Mouse (Mus musculus) heart, adult 8-10 months (tissue): ENCODE measurements around the gene Fam169b. TPM values are rescaled to one million over a fixed set of nuclear protein-coding genes. Genes with fewer than 3 reads are reported as not detected.
A peak's percentile ranks its signal among the peaks of the same experiment; 100 is the strongest.

Source experiments
- DNase-seq: peaks from one replicate; pipeline ENCODE4 v3.0.0; 2022; ENCODE audit warnings: low spot score
- total RNA-seq, 4 experiments: library from RNA; stranded (reverse); gene quantifications; 2 replicates each; pipeline ENCODE4 v1.2.4; 2022

Gene Fam169b
- total RNA-seq, 4 experiments from 2014 or later = 0.09 to 0.22 (median 0.14) TPM; not detected in 1

DNA sequence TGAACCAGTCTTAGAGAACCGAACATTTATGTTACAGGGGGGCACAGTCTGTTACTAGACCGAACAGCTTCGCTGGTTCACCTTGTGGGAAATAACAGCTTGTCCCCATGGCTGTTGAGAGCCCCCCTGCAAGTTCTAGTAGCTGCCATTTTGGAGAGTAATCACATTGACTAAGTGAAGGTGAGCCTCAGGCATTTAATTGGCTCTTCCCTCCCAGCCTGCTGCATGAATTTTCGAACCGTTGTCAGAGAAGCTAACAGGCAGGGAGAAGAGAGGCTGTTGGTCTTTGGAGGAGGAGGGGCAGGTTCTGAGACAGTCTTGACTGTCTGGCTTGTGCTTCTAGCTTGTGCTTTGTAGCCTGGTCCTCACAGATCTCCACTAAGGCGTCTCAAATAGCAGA lies 45.3 kb downstream of the Fam169b start:
- no peak for DNase-seq

DNA sequence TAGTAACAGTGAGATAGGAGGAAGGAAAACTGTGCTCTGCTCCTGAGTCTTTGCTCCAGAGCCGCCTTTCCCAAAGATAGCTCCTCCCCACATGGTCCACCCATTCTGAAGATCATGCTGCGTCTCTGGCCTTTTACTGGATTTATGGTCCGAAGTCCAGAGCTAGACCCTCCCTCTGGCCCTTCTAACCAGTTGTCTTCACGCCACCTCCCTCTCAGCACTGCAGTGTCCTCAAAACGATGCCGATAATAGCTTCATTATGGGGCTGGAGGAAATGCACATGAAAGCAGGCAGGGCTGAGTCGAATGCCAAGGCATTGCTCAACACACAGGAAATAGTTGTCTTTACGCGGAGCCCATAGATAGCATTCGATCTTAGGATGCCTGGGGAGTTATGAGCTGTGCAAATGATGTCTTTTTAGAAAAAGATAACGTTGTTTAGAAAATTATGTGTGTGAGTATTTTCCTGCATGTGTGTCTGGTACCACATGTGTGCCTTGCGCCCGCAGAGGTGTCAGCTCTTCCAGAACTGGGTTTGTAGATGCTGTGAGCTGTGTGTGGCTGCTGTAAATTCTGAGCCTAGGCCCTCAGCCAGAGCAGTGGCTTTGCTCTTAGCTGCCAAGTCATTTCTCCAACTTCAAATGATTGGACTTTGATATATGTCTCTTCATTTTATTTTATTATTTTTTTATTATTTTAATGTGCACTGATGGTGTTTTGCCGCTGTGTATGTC lies 46.6 kb downstream of the Fam169b start:
- peak; percentile 30 for DNase-seq

DNA sequence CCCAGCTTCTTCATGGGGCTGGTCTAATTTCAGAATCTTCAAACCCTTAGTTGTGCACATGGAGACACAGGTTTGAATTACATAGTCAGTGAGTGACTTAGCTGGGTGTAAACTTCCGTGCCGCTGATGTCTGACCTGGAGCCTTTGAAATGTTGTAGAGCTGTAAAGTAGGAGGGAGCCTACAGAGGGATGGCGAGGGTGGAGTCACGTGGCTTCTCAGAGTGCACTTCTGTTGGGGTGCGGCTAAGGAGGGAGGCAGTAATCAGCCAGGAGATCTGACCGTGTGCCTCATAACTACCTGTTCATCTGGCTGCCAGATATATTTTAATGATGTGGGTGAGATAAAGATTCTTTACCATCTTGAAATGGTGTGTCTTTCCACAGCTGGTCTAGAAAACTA lies 49.4 kb downstream of the Fam169b start:
- DNase-seq = no peak

DNA sequence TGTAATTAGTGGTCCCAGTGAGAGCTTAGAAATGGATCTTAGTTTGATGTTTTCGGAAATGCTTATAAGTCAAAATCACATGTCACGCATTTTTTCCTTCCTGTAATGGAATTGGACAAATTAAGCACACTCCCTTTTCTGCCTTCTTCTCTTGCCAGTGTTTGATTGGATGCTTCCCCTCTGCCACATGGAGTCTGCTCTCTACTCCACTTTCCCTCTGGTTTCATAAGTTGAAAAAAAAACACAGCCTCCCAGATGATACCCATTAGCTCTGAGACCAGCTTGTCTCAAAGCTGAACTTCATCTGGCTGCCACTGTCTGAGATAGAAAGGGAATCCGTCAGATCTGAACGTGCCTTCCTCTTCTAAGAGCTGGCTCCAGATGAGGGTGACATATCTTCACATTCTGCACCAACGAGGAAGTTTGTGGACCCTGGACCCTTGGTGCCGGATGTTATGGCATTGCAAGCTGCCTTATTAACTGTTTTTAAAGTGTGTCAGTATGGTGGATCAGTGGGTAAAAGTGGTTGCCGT lies 52.6 kb downstream of the Fam169b start:
- no peak for DNase-seq

DNA sequence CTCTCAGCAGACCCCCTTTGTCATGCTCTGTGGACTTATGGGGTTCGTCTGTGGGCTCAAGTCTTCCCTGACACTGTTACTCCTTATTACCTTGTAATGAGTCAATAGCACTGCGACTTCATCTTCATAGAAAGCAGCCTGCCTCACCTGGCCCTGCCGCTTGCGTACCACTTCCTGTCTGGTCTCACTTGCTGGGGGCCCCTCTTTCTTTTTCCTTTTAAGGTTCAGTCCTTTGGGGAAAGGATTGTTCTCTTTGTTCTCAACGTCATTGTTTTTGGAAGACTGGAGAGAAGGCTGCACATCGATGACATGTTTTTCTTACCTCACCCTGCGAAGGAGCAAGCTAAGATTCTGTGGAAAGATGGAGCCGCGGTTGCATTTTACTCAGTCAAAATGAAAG lies 55.4 kb downstream of the Fam169b start:
- DNase-seq = no peak

DNA sequence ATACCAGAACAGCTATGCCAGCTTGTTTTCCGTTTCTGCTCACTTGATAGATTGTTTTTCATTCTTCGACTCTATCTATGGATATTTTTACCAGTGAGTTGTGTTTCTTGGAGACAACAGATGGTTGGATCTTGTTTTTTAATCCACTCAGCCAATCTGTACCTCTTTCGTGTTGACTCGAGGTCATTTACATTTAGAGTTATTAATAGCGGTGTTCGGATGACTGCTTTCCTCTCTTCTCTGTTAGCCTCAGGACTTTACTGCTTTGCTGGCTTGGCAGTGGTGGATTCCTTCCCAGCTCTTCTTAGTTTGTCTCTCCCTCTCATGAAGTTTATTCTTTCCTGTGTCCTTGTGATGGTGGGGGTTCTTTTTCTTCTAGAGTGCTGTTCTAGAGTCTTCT lies 59.2 kb downstream of the Fam169b start:
- DNase-seq = no peak

DNA sequence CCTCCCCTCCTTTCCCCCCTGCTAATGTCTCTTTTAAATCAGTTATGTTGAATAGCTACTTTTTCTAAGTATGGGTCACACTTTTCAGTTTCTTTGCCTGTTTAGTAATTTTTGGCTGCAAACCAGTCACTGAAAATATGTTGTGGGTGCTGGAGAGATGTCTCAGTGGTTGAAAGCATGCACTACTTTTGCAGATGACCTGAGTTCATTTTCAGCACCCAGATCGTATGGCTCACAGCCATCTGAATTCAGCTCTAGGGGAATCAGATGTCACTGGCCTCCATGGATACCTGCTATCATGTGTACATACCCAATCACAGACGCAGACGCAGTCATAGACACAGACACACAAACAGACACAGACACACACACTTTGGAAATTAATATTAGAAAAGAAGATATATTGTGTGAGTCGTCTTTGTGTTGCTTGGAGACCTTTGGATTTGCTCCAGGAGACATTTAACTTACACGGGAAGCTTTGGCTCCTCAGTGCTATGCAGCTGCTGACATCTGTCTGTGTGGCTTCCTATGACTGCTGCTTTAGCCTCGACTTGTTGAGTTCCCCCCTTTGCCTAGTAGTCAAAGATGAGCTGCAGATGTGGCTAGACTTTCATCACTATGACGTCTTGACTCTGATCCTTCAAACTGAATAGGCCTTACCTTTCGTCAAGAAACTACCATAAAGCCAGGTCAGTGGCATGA lies 63.6 kb downstream of the Fam169b start:
- no peak for DNase-seq

DNA sequence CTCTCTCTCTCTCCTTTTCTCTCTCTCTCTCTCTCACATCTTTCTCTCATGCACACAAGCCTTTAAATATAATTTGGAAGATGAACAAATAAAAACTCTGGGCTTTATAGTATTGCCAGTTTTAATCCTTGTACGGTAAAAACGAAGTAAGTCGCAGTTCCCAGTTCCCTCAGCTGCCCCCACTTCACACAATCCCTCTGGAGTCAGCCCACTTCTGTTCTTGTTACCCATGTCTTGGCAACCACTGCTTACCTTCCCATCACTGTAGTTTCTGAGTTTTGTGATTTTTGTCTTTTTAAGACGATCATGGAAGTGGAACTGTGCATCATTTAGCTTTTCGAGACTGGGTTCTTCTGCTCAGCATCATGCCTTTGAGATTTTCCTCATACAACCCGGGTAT lies 65.0 kb downstream of the Fam169b start:
- DNase-seq = no peak

DNA sequence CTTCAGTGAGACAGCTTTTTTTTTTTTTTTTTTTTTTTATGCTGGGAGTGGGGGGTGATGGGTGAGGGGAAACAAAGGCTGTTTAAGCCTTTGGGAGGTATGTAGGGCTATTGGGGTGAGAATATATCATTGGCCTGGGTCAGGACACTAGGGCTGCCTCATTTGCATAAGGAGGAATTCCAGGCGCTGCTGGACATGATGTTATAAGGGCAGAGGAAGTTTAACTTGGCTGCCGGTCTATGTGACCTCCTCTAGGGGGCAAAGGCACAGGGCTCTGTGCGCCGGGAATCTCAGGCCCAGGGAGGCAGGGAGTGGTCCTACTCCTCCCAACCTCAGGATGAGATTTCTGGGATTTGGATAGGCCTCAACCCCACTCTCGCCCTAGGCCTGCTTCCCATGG lies 70.9 kb downstream of the Fam169b start:
- DNase-seq = no peak

DNA sequence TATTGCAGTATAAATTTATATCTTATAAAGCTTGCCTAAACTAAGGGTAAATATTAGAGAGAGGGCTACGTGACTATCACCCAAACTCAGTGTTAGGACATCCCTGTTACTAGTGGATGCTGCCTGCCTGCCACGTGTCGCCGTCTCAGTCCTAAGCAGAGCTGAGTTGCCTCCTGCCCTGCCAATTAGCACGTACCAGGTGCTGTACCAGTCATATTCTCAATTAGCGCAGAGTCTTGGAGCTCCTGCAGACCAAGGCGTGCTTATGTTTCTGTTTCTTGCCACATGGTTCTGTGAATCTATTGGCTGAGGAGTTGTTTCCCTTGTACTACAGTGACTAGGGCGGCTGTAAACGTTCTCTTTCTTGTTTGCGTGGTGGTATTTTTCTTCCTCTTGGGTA lies 72.3 kb downstream of the Fam169b start:
- DNase-seq = no peak

DNA sequence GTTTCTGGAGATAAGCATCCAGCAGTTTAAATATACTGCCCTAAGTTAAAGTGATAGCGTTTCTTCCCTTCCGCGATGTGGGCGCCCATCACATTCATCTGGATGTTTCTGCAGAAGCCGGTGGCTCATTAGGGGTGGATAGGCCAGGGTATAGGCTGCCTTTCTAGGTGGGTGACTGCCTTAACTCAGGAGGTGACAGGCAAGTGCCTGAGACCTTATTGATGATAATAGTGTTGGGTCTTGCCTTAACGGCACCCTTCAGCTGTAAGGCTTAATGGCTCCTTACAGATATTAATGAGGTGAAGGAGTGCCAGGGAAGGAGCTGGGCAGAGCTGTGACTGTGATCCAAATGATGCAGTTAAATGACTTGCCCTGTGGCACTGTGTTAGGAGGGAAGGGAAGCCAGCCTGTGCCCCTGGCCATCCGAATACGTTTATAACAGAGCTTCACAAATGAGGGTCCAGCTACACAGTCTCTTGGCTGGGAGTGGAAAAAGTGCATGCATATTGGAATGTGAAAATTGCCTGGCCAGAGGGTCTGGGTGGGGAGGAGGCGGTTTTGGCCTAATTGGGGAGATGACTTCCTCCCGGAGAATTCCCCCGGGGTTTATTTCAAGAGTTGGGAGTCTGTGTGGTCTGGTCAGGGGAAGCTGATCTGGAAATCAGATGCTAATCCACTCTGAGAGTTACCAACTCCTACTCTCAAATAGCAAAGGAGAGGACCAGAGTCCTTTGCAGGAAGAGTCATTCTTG lies 81.9 kb downstream of the Fam169b start:
- no peak for DNase-seq

DNA sequence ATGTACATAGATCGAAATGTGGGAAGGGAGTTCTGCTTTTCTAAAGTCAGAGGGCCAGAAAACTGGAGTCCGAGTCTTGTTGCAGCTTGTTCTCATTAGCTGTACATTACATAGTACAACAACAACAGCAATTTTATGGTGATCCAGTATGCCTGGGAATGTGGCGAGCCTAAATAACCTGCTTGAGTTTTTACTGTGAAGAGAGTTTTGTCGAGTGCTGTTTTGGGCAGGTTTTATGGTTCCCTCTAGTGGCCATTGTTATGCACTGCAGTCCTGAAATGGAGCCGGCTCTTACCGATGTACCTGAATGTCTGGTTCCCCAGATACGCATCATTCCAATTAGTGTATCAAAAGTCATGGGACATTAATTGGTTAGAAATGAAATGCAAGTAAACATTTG lies 83.8 kb downstream of the Fam169b start:
- DNase-seq = peak; percentile 55

DNA sequence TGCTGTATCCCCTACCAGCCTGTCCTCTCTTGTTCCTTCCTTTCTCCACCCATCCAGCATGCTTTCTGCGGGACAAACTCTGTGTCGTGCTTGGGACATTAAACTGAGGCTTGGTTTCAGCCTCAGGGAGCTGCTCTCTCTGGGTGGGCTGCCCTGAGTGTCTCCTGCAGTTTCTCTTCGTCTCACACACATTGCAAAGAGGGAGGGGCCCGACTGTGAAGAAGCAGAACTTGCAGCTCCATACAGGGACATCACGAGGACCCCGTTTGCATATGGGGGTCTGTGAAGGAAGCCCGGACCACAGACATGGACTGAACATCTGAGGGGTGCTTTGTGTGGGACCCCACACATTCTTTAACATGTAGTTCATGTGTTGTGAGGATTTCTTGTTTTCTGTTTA lies 89.0 kb downstream of the Fam169b start:
- DNase-seq = no peak

DNA sequence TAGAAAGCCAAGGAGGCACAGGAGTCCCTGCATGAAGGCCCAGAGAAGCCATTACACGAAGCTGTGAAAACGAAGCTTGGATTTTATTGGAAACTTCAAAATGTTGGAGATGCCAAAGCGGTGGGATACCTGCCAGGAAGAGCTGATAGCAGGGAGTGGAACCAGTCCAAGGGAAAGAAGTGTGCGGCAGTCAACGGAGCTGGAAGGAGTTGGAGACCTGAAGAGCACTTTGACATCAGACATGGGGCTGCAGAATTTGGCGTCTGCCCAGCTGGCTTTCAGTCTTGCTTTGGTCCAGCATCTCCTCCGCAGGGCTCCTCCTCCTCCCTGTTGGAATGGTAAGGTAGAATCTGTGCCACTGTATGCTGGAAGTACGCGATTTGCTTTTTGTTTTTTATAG lies 92.1 kb downstream of the Fam169b start:
- peak; percentile 13 for DNase-seq

DNA sequence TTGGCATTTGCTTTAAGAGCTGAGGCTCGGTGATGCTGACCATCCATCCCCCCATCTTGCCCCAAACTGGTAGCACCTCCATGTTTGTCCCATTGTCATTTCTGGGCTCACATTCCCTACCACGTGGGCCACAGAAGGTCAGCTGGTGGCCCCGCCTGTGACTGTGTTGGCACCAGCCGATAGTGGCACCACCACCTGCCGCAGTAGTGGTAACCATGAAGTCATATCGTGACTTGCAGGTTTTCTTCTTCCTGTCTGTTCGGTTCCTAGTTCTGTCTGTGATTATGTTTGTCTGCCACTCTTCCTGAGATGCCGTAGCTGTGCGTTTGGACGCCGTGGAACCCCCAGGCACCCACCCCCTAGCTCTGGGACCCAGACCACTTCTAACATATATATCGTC lies 95.3 kb downstream of the Fam169b start:
- DNase-seq = no peak

DNA sequence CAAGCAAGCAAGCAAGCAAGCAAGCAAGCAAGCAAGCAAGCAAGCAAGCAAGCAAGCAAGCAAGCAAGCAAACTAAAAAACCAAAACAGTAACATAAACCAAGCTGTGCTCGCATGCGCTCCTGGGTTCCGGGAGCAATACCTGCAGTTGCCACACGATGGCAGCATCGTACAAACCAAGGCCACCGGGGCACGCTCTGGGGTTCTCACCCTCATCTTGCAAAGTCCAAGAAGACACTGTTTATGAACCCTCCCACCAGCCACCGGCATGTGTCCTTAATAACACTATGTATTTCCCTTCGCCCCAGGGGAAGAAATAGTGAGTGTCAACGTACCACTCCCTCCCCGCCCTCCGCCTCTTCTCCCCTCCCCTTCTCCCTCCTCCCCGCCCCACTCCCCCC lies 96.1 kb downstream of the Fam169b start:
- peak; percentile 64 for DNase-seq

DNA sequence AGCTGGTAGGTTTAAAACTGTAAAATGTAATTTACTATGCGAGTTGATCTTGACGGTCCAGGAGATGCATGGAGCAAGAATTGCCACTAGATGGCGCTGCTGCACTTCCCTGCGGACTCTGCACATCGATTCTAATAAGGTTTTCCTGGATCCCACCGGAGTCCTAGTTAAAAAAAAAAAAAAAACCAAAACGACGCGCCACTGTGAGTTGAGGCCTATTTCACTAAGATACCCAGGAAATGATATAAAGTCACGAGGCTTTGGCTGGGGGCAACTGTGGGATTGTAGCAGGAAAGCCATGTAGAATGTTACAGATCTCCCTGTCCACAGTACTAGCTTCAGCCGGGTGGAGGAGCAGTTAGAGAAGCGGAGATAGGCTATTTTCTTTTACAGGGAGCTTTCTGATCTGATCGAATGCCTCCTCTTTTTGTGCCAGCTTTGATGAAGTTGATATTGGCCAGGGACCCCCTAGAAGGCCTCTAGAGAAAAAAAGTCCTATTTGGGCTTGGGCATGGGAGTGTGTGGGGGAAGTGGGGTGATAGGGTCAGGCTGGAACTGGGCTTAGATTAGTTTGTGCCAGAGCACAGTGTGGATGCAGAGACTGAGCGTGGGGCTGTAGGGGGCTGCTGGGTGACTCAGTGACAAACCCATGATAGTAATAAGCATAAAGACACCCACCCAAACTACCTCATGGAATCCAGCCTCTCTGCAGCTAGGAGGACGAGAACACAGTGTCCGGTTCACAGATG lies 100.6 kb downstream of the Fam169b start:
- peak; percentile 36 for DNase-seq

DNA sequence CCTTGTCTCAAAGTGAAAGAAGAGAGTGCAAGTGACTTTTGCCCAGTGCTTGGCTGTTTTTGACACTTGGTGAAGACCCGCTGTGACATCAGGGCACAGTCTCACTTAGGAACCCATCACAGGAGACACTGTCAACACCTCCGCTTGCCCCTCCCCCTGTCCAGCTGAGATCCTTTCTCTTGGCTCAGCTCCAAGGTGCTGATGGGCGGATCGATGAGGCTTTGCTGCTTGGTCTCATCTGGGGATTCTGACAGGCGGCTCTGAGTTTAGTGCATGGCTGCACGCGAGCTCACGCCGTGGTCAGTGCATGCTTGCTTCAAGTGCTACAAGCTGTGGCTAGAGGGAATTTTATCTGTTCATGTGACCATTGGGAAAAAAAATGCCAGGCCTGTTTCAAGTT lies 108.5 kb downstream of the Fam169b start:
- DNase-seq = no peak

DNA sequence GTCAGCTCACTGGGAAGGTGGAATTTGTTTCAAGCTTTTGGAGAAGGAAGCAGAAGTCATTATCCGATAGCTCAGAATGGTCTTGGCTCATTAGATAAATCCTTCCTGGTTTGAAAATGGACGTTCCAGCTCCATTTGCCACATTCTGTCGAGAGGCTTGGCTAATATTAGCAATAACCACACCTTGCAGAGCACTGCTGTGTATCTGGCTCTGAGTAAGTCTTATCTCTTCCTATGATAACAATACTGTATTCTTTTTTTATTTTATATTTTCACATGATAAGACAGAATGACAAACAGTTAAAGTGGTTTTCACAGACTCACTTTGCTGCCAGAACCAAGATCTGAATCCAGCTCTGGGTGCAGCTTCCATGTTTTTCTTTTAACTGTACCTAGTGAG lies 113.1 kb downstream of the Fam169b start:
- no peak for DNase-seq

DNA sequence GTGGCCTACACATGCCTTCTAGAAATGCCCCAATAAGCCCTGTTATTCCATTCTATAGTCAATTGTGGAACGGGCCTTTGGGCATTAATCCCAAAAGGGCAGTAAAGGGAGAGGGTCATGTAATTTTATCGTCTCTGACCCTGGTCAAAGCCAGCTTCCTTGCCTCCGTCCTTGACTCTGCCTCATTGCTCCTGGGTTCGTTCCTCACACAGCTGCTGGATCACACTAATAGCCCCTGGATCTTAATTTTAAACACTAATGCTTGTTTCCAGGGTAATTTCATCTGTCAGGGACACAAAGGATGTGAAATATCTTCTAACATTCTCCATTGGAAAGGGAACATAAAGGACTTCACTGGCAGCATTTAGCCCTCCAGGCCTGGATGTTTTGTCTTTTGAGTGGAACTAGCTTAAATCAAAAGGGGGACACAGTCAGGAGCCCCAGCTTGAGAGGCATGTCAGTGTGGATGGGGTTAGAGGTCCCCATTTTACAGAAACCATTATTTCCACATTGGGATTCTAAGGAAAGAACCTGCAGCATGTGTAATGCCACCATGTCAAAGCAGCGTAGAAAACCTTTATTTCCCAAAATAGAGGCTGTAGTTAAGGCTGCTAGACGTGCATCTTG lies 122.2 kb downstream of the Fam169b start:
- no peak for DNase-seq

DNA sequence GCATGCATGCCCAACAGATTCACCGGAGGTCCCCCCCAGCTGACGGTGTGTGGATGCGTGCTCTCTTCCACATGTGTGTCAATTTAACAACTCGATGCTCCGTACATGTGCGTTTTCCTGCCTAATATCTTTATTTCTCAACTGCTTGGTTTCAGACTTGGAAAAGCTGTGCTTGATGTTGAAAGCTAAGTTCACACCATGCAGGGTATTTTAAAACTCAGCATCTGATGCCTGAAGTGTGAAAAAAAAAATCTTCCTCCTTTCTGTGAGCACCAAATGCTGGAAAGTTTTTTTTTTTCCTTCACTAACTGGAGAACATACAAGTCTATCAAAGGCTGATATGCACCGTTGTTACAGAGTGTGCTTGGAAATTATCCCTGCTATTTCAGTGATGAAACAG lies 126.9 kb downstream of the Fam169b start:
- no peak for DNase-seq
